Mouse (Mus musculus): Measurements from ENCODE around the gene Ctrc. TPM values are rescaled to one million over a fixed set of nuclear protein-coding genes. Genes with fewer than 3 reads are reported as not detected.
A peak's percentile ranks its signal among the peaks of the same experiment; 100 is the strongest.

Gene Ctrc
- polyA plus RNA-seq, 1 experiment from 2014 or later: not detected

GRCm38 (mm10) chr4:141881950-141882349, 35.8 kb upstream of the Ctrc start:
- Histone ChIP-seq H3K27ac (ENCODE audit: low read depth, low read length) (no peak overlapping the region), H3K9ac (ENCODE audit: low read depth, low read length) (no peak overlapping the region), H3K9me3 (ENCODE audit: control insufficient read depth) (no peaks in the 10 kb centered on the region), H3K4me1 (replicated peaks; ENCODE audit: control insufficient read depth, insufficient read depth, low read length) (no peaks in the 10 kb centered on the region; the same call in 1 of the 2 replicates), H3K27me3 (replicated peaks; ENCODE audit: control insufficient read depth, insufficient read depth, low read length) (no peaks in the 10 kb centered on the region), H3K4me3 (ENCODE audit: low read depth, low read length) (no peak overlapping the region), H3K4me2 (replicated peaks; ENCODE audit: low read depth) (no peak overlapping the region), H3K36me3 (ENCODE audit: control insufficient read depth, insufficient read depth) (no peaks in the 10 kb centered on the region)
- ATAC-seq: no peak
- no peak for TF ChIP-seq CTCF (IDR thresholded peaks at IDR 0.05; ENCODE audit: low read depth)
- 43% methylated on average over 5 of the region's 5 CpGs for WGBS

- Histone ChIP-seq H3K27me3 (replicated peaks; ENCODE audit: control insufficient read depth, insufficient read depth, low read length) (no peaks in the 10 kb centered on the region), H3K9me3 (ENCODE audit: control insufficient read depth) (no peaks in the 10 kb centered on the region), H3K27ac (ENCODE audit: low read depth, low read length) (no peak overlapping the region), H3K4me2 (replicated peaks; ENCODE audit: low read depth) (no peak overlapping the region), H3K36me3 (ENCODE audit: control insufficient read depth, insufficient read depth) (no peaks in the 10 kb centered on the region), H3K4me3 (ENCODE audit: low read depth, low read length) (no peak overlapping the region), H3K9ac (ENCODE audit: low read depth, low read length) (no peak overlapping the region), H3K4me1 (replicated peaks; ENCODE audit: control insufficient read depth, insufficient read depth, low read length) (no peaks in the 10 kb centered on the region; the same call in 1 of the 2 replicates)
- no peak for ATAC-seq
- TF ChIP-seq CTCF (IDR thresholded peaks at IDR 0.05; ENCODE audit: low read depth): no peak
- WGBS: 43% methylated on average over 10 of the region's 10 CpGs
Observed at GRCm38 (mm10) chr4:141881289-141881914, 35.2 kb upstream of the Ctrc start.

- WGBS: 42% methylated on average over 9 of the region's 9 CpGs
- H3K4me2 ChIP-seq (replicated peaks; ENCODE audit: low read depth): no peak overlapping the region
- ATAC-seq: 0 out of 2 replicates have a peak, but pooled peaks have one; percentile 9
- no peaks in the 10 kb centered on the region for H3K27me3 ChIP-seq (replicated peaks; ENCODE audit: control insufficient read depth, insufficient read depth, low read length)
- no peaks in the 10 kb centered on the region for H3K36me3 ChIP-seq (ENCODE audit: control insufficient read depth, insufficient read depth)
- H3K9me3 ChIP-seq (ENCODE audit: control insufficient read depth): no peaks in the 10 kb centered on the region
- no peaks in the 10 kb centered on the region; the same call in none of the 2 replicates for H3K4me1 ChIP-seq (replicated peaks; ENCODE audit: control insufficient read depth, insufficient read depth, low read length)
- no peak overlapping the region for H3K9ac ChIP-seq (ENCODE audit: low read depth, low read length)
- no peak overlapping the region for H3K27ac ChIP-seq (ENCODE audit: low read depth, low read length)
- H3K4me3 ChIP-seq (ENCODE audit: low read depth, low read length): no peak overlapping the region
- TF ChIP-seq CTCF (IDR thresholded peaks at IDR 0.05; ENCODE audit: low read depth): no peak
Observed at GRCm38 (mm10) chr4:141879875-141880274, 33.7 kb upstream of the Ctrc start.

GRCm38 (mm10) chr4:141879074-141879473, 32.9 kb upstream of the Ctrc start:
- no peaks in the 10 kb centered on the region for H3K9me3 ChIP-seq (ENCODE audit: control insufficient read depth)
- no peak overlapping the region for H3K4me3 ChIP-seq (ENCODE audit: low read depth, low read length)
- no peak for ATAC-seq
- H3K4me2 ChIP-seq (replicated peaks; ENCODE audit: low read depth): peak overlapping the region; percentile 49; the same call in 1 of the 2 replicates
- no peak overlapping the region for H3K9ac ChIP-seq (ENCODE audit: low read depth, low read length)
- TF ChIP-seq CTCF (IDR thresholded peaks at IDR 0.05; ENCODE audit: low read depth): no peak
- H3K36me3 ChIP-seq (ENCODE audit: control insufficient read depth, insufficient read depth): no peaks in the 10 kb centered on the region
- H3K27me3 ChIP-seq (replicated peaks; ENCODE audit: control insufficient read depth, insufficient read depth, low read length): no peaks in the 10 kb centered on the region
- H3K27ac ChIP-seq (ENCODE audit: low read depth, low read length): peak overlapping the region; percentile 41; the same call in 1 of the 2 replicates
- 25% methylated on average over 4 of the region's 4 CpGs for WGBS
- no peaks in the 10 kb centered on the region; the same call in none of the 2 replicates for H3K4me1 ChIP-seq (replicated peaks; ENCODE audit: control insufficient read depth, insufficient read depth, low read length)

- H3K9me3 ChIP-seq (ENCODE audit: control insufficient read depth): no peaks in the 10 kb centered on the region
- 24% methylated on average over 7 of the region's 7 CpGs for WGBS
- no peak for TF ChIP-seq CTCF (IDR thresholded peaks at IDR 0.05; ENCODE audit: low read depth)
- H3K27me3 ChIP-seq (replicated peaks; ENCODE audit: control insufficient read depth, insufficient read depth, low read length): no peaks in the 10 kb centered on the region
- H3K9ac ChIP-seq (ENCODE audit: low read depth, low read length): no peak overlapping the region
- peak overlapping the region; percentile 41; the same call in 1 of the 2 replicates for H3K27ac ChIP-seq (ENCODE audit: low read depth, low read length)
- peak overlapping the region; percentile 49; the same call in 1 of the 2 replicates for H3K4me2 ChIP-seq (replicated peaks; ENCODE audit: low read depth)
- H3K4me1 ChIP-seq (replicated peaks; ENCODE audit: control insufficient read depth, insufficient read depth, low read length): no peaks in the 10 kb centered on the region; the same call in none of the 2 replicates
- ATAC-seq: peak; percentile 50
- H3K4me3 ChIP-seq (ENCODE audit: low read depth, low read length): no peak overlapping the region
- no peaks in the 10 kb centered on the region for H3K36me3 ChIP-seq (ENCODE audit: control insufficient read depth, insufficient read depth)
Observed at GRCm38 (mm10) chr4:141878621-141879020, 32.5 kb upstream of the Ctrc start.

GRCm38 (mm10) chr4:141875481-141876108, 29.4 kb upstream of the Ctrc start:
- H3K4me1 ChIP-seq (replicated peaks; ENCODE audit: control insufficient read depth, insufficient read depth, low read length): peaks cover 14% of the 10 kb centered on the region
- 0 out of 2 replicates have a peak, but pooled peaks cover 5% of the 10 kb centered on the region for H3K36me3 ChIP-seq (ENCODE audit: control insufficient read depth, insufficient read depth)
- WGBS: 40% methylated on average over 8 of the region's 8 CpGs
- H3K4me2 ChIP-seq (replicated peaks; ENCODE audit: low read depth): peak overlapping the region; percentile 93
- no peak overlapping the region for H3K27ac ChIP-seq (ENCODE audit: low read depth, low read length)
- H3K4me3 ChIP-seq (ENCODE audit: low read depth, low read length): 0 out of 2 replicates have a peak overlapping the region, but pooled peaks have one; percentile 93
- H3K9me3 ChIP-seq (ENCODE audit: control insufficient read depth): no peaks in the 10 kb centered on the region
- 0 out of 2 replicates have a peak, but pooled peaks have one; percentile 22 for TF ChIP-seq CTCF (IDR thresholded peaks at IDR 0.05; ENCODE audit: low read depth)
- ATAC-seq: no peak
- no peak overlapping the region for H3K9ac ChIP-seq (ENCODE audit: low read depth, low read length)
- no peaks in the 10 kb centered on the region for H3K27me3 ChIP-seq (replicated peaks; ENCODE audit: control insufficient read depth, insufficient read depth, low read length)
